Mouse (Mus musculus) heart, adult 2 months (tissue): ENCODE results near the gene Kbtbd13.

ENCODE experiments used
- CTCF ChIP-seq: fragments of 200-600 bp; IDR thresholded peaks from 2 replicates; pipeline ENCODE4 v1.8.1; 2022; ENCODE audit warnings: antibody characterized with exemption, mild to moderate bottlenecking, moderate library complexity
- EP300 ChIP-seq: fragments of 200-500 bp; IDR thresholded peaks from 2 replicates; pipeline ENCODE4 v1.6.1; 2011; ENCODE audit warnings: low read depth, low read length, control low read depth; ENCODE audit not compliant: insufficient read depth
- POLR2A ChIP-seq: fragments of 200-500 bp; IDR thresholded peaks from 2 replicates; pipeline ENCODE4 v1.6.1; 2011; ENCODE audit warnings: mild to moderate bottlenecking, low read depth, low read length, control low read depth; ENCODE audit not compliant: insufficient read depth

DNA sequence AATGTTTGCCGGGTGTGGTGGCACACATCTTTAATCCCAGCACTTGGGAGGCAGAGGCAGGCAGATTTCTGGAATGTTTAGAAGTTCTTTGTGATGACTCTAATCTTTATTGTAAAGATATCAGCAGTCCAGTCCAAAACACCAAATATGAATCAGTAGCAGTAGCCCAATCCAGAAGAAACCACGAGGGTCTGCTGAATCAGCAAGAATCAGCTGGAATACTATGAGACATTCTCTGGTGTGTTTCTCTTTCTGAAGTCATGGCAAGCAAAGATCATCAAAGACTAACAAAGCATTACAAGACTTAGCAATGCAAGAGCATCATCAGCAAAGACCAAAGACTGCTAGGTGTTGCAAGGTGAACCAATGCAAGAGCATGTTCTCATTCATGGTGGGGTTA lies 51.0 kb downstream of the Kbtbd13 start:
- TF ChIP-seq POLR2A (no peak), EP300 (no peak), CTCF (no peak)
